Mouse (Mus musculus): ENCODE measurements around the gene Pdcl.

DNA sequence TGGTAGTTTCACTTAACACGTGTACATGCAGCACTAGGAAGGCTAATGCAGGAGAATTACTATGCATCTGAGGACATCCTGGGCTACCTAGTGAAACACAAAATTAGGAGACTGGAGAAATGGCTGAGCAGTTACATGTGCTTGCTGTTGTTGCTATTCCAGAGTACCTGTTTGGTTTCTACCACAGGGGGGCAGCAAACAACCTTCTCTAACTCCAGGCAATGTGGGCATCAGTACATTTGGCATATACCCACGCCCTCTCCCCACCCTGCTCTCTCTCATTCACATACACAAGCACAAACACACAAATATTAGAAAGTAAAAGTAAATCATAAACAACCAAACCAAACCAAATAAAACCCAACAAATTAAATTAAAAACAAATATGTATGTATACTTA, 21.1 kb upstream of the Pdcl start:
- TF ChIP-seq POLR2A (IDR thresholded peaks at IDR 0.05; ENCODE audit: extremely low read depth, insufficient read depth, low read length) (no peak), CTCF (IDR thresholded peaks at IDR 0.05; ENCODE audit: low read depth, low read length) (peak; percentile 57)

Measured in liver, adult 2 months (tissue).